Mouse (Mus musculus): ENCODE measurements around the gene Adat3.
"Not testable (repeated sequence)": the region's sequence is repeated elsewhere in the genome, so short reads cannot be mapped to it uniquely, and the experiment has no call there.

Adat3 gene

DNA sequence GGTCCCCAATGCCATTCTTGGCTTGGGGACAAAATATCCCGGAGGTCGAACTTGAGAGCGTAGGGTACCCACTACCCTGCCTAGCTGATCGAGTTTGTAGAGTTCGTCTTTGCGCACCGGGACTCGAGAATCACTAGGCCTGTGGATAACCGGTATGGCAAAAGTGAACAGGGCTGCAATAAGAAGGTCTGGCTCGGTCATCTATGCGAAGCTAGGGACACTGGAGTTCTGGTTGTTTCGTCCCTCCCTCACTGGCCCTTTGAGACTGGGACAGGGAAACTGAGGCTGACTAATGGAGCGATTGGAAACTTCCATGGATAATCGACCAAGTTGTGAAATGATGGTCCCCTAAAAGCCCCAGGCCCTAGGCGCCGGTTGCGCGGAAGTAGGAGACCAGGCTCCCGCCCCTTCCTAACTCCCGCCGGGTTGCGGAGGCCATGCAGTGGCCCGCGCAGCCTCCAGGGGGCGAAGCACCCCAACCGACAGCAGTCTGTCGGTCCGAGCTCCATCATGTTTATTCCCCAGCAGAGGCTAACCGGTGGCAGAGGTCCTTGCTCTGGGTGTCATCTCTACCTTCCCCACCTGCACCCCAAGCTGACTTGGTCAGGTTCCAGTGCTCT, 24.4 kb upstream of the Adat3 start:
- DNase-seq (ENCODE audit: low spot score): no peak

- no peak for DNase-seq (ENCODE audit: low spot score)
Measured at GRCm38 (mm10) chr10:80578911-80579310, 23.8 kb upstream of the Adat3 start.

GRCm38 (mm10) chr10:80583047-80583446, 19.6 kb upstream of the Adat3 start:
- no peak for DNase-seq (ENCODE audit: low spot score)

GRCm38 (mm10) chr10:80584045-80584488, 18.6 kb upstream of the Adat3 start:
- no peak for DNase-seq (ENCODE audit: low spot score)

DNA sequence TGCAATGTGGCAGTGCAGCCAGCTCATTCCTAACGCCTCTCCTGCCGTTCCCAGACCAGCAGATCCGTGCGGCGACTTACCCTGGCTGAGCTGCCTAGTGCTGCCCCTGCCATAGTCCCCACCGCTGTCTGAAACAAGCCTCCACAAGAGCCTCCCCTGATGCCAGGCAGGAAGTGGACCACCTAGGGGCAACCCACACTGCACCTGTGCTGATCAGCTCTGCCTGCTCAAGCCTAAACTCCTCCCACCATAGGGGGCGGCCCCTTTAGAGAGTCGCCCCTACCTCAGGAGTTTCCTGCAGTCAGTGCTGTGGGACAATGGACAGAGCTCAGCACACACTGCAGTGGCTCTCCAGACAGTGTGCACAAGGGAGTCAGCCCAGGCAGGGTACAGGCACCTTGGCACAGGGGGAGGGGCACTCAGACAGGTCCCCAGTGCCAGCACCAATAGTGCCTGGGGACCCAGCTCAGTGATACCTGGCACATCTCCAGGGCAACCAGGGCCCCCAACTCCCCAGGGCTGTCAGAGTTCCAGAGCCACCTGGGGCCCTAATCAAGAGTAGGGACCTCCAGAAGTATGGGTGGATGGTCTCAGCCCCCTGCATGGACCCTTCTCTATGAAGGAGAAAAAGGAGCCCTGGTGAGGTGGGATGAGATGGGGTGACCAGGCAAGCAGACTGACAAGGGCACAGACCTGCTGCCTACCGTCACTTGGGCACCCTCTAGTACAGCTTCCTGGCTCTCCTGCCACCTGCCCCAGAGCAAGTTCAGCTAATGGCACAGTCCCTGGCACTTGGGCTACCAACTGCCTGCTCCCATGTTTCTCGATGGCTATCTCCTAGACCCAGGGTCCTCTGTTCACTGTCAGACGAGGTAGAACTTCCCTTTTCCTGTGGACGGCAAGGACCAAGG, 17.8 kb upstream of the Adat3 start:
- no peak for DNase-seq (ENCODE audit: low spot score)

GRCm38 (mm10) chr10:80585581-80585980, 17.1 kb upstream of the Adat3 start:
- DNase-seq (ENCODE audit: low spot score): no peak

DNA sequence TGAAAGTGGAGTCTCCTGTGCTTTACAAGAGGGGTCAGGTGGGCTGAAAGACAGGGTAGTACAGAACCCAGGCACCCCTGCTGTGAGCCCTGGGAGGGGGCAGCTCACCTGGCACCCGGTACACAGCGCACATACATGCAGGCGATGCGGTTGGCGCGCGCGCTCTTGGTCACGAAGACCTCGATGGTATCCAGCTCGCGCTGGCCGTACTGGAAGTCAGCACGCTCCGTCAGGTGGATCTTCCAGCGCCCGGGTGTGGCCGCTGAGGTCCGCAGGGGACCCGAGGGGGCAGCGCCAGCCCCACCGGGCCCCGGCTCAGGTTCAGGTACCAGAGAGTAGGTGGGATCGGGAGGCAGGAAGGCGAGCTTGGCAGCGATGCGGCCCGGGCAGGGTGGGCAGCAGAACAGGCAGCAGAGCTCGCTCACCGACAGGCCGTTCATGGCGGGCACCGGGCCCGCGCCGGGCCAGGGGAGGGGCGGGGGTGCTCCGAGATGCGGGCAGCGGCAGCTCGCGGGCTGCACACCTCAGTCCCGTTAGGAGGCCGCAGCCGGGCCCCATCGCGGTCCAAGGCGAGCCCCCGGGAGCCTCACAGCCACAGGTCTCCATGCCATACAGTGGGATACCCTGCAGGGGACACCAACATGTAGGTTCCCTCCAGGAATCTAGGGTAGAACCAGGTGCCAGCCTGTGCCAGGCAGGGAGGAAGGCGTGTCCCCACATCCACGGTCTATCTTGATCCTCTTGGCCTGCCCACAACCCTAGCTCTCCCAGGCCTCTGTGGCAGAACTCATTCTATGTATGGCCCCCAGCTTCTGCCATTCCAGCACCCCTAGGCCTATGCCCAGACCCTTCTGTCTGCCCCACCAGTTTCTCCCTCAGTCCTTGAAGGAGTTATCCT, 16.0 kb upstream of the Adat3 start:
- DNase-seq (ENCODE audit: low spot score): no peak

GRCm38 (mm10) chr10:80587305-80587657, 15.4 kb upstream of the Adat3 start:
- DNase-seq (ENCODE audit: low spot score): no peak

DNA sequence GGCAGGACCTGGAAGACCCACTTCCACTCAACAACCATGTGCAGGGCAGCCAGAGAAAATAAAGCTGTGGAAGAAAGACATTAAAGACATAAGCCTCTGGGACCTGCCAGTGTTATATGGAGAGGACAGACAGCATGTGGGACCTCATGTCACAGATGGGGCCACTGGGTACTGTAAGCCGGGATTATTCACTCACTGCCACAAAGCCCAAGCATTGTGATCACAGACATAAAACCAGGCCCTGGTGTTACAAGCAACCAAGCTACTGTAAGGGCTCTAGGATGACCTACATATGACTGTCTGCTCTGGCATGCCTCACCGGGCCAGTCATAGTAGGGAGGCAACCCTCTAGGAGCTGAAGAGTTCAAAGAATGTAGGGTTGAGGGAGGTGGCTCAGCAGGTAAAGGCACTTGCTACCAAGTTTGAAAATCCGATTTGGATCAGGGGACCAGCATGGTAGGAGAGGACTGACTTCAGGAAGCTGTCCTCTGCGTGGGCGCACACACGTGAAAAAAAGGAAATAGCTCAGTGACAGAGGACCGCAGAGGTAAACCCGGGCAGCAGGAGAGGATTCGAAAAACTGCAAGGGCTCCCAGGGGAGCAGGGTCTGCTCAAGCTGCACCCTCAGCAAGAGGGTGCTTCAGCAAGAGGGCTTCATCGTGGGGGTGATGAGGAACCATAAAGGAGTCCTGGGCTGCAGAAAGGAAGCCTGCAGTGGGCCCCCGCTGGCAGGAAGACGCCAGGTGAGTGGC, 13.4 kb upstream of the Adat3 start:
- DNase-seq (ENCODE audit: low spot score): no peak

DNA sequence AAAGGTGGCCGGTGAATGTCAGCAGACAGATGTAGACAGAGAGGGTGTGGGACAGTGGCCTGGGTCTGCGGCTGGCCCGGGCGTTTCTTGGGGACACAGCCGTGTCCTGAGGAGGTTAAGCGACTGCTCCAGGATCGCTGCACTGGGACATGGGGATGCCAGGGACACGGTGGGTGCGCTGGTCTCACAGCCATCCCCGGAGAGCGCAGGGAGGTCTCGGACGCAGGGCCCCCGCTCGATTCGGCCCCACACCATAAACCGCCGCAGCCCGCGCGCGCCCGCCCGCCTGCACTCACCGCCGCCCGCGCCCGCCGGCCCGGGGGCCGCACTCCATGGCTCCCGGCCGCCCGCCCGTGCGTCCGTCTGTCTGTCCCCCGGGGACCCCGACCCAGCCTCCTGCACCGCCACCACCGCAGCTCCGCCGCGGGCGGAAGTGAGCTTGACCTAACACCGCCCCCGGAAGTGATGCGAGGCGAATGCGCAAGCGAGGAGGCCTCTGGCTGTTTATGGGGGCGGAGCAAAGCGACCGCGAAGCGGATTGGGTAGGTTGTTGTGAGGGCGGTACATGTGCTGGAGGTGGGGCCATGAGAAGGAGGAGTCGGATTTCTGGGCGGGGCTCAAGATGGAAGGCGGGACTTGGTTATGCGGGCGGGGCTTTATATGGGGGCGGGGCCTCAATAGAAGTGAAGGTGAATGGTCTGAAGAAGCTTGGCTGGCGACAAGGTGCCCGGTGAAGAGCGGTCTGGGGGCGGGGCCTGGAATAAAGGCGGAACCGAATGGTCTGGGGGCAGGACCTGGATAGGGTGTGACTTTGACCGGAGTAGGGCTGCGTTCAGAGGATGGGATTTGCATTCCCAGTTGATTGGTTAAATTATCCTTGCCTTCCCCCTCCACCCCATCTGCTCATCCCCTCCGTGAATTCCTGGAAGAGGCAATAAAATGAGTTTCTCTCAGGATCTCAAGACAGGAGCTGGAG, 12.5 kb upstream of the Adat3 start, which contains the start of gene Abhd17a:
Gene Abhd17a, minus strand, starts transcription at position 463 of the 976 bp plus-strand sequence.
- DNase-seq (ENCODE audit: low spot score): peak; percentile 91

GRCm38 (mm10) chr10:80596318-80596717, 6.4 kb upstream of the Adat3 start:
- no peak for DNase-seq (ENCODE audit: low spot score)

GRCm38 (mm10) chr10:80603364-80603763, 684 bp downstream of the Adat3 start:
- DNase-seq (ENCODE audit: low spot score): no peak

DNA sequence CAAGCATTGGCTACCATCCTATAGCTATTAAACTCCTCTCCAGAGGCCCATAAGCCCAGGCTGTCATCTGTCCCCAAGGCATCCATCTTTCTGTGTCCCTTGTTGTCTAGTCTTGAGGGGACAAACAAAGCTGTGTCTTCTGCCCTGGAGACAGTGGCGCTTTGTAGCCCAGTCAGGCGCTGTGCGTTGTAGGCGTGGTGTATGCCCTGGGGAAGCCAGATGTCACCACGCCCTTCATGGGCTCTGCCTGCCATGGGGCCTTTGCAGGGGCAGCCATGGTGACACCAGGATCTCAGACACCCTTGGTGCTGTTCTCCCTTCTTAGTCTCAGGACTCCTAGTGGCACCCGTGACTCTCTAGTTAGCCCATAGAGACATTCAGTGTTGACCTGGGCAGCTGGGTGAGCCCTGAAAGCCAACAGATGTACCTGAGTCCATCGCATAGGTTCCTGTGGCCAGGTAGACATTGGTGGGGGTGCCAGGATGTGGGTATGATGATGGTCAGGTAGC, 1.4 kb downstream of the Adat3 start:
- DNase-seq (ENCODE audit: low spot score): no peak

DNA sequence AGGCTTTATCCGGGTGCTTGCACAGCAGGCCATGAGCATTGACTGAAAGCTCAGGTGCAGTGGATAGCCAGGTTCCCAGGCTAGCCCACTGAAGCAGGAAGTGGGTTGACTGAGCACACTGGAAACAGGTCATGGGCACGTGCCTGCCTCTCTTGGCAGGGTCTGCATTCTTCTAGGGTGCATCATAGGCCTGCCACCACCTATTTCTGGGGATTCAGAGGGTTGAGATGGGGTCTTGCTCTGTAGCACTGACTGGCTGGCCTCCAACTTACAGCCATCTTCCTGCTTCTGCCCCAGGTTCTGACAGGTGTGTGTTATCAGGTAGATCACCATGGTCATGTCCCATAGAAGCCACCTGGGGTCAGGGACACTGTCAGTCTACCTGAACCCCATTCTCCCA, 2.3 kb downstream of the Adat3 start:
- no peak for DNase-seq (ENCODE audit: low spot score)

DNA sequence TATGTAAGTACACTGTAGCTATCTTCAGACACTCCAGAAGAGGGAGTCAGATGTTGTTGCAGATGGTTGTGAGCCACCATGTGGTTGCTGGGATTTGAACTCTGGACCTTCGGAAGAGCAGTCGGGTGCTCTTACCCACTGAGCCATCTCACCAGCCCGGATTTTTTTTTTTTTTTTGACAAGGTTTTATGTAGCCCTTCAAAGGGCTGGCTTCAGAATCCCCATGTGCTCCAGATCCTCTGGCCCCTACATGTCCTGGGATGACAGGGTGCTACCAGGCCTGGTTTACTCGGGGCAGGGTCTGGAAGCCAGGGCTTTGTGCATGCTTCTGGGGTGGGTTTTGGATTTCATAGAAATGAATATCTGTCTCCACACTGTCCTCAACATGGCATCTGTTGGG, 3.0 kb downstream of the Adat3 start, which contains the start of gene Gm49322:
Gene Gm49322, plus strand, starts transcription at position 301 of the 400 bp plus-strand sequence.
- DNase-seq (ENCODE audit: low spot score): not testable (repeated sequence)

GRCm38 (mm10) chr10:80606306-80606705, 3.6 kb downstream of the Adat3 start:
- DNase-seq (ENCODE audit: low spot score): no peak

- DNase-seq (ENCODE audit: low spot score): no peak
Measured at GRCm38 (mm10) chr10:80606737-80607350, 4.2 kb downstream of the Adat3 start.

DNA sequence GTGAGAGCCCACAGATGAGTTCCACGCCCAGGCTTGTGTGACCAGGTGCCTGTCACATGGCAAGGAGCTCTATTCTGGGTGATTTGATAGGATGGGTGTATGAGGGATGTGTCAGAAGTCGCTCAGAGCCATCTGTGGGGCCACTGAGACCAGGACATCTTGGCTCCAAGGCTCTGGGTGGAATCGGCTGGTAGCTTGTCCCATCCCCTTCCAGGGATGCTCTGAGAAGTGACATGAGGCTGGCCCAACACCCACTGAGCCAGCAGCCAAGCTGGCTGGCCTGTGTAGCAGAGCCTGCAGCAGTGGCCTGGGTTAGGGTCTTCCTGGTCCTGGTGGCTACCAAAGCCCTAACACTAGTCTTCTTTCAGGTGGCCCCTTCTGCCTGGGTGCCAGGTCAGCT, 5.8 kb downstream of the Adat3 start:
- no peak for DNase-seq (ENCODE audit: low spot score)

DNA sequence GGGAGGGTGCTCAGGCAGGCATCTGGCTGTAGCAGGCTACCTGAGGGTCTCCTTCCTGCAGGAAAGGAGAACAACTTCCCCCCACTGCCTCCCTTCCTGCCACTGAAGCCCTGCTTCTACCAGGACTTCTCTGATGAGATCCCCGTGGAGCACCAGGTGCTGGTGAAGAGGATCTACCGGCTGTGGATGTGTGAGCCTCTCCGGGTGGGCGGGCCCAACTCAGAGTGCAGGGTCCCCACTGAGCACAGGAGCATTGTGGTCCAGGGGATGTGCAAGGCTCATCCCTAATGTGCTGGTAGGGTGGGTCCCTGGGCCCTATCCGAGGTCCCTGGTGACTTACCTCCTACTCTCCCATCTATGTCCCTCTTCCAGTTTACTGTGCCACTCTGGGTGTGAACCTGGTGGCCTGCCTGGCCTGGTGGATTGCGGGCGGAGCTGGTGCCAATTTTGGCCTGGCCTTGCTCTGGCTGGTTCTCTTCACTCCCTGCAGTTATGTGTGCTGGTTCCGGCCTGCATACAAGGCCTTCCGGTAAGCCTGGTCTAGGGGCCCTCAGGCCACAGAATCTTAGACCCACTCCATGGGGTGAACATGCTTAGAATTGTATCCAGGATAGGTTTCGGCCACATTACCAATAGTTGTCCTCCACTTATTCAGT, 6.7 kb downstream of the Adat3 start:
- DNase-seq (ENCODE audit: low spot score): no peak

Measured in left cerebral cortex, adult 11 months (tissue).